Mouse (Mus musculus) forebrain, embryonic 10.5 days (tissue): Measurements from ENCODE around the gene Ramp2. TPM values are rescaled to one million over a fixed set of nuclear protein-coding genes. Genes with fewer than 3 reads are reported as not detected.

Experiments
- polyA plus RNA-seq: library from polyadenylated mRNA; unstranded; fragments of >200 nt; fragmentation: Nextera tagmentation; extraction: Ambion mirVana; gene quantifications from 2 replicates; pipeline ENCODE4 v1.2.1, GENCODE M21; 2016

Gene Ramp2
- polyA plus RNA-seq, 1 experiment from 2014 or later, result 54.8 TPM

Other genes starting within 250 kb of the Ramp2 start
- 34.5 and 36.9 TPM in 2 replicates for gene Atp6v0a1, start 236.6 kb upstream of the Ramp2 start, polyA plus RNA-seq
- gene Naglu, start 176.0 kb upstream of the Ramp2 start, polyA plus RNA-seq, result 8.2 and 9.3 TPM in 2 replicates
- 0.10 and 0.11 TPM in 2 replicates for gene Hsd17b1, start 167.6 kb upstream of the Ramp2 start, polyA plus RNA-seq
- 51.4 and 53.3 TPM in 2 replicates for gene Coasy, start 163.5 kb upstream of the Ramp2 start, polyA plus RNA-seq
- gene Mlx, start 158.8 kb upstream of the Ramp2 start, polyA plus RNA-seq, result 37.3 and 41.1 TPM in 2 replicates
- 78.1 and 96.4 TPM in 2 replicates for gene Psmc3ip, start 150.6 kb upstream of the Ramp2 start, polyA plus RNA-seq
- 14.6 and 15.5 TPM in 2 replicates for gene Retreg3, start 126.1 kb upstream of the Ramp2 start, polyA plus RNA-seq
- 143 and 145 TPM in 2 replicates for gene Tubg1, start 126.1 kb upstream of the Ramp2 start, polyA plus RNA-seq
- 2.3 and 2.7 TPM in 2 replicates for gene Tubg2, start 90.1 kb upstream of the Ramp2 start, polyA plus RNA-seq
- gene Cntnap1, start 75.5 kb upstream of the Ramp2 start, polyA plus RNA-seq, result 0.12 and 0.16 TPM in 2 replicates
- gene Plekhh3, start 74.7 kb upstream of the Ramp2 start, polyA plus RNA-seq, result 3.5 and 4.8 TPM in 2 replicates
- gene Ccr10, start 70.6 kb upstream of the Ramp2 start, polyA plus RNA-seq, result not detected in 2 replicates
- 9.9 and 10.2 TPM in 2 replicates for gene Ezh1, start 19.6 kb upstream of the Ramp2 start, polyA plus RNA-seq
- gene Vps25, start 7.7 kb downstream of the Ramp2 start, polyA plus RNA-seq, result 128 and 129 TPM in 2 replicates
- gene Wnk4, start 14.5 kb downstream of the Ramp2 start, polyA plus RNA-seq, result 5.4 and 6.4 TPM in 2 replicates
- gene Cntd1, start 33.0 kb downstream of the Ramp2 start, polyA plus RNA-seq, result 0.77 and 1.0 TPM in 2 replicates
- 186 and 194 TPM in 2 replicates for gene Coa3, start 33.1 kb downstream of the Ramp2 start, polyA plus RNA-seq
- 144 and 154 TPM in 2 replicates for gene Becn1, start 56.3 kb downstream of the Ramp2 start, polyA plus RNA-seq
- 207 and 217 TPM in 2 replicates for gene Psme3, start 70.2 kb downstream of the Ramp2 start, polyA plus RNA-seq
- gene Aoc2, start 79.0 kb downstream of the Ramp2 start, polyA plus RNA-seq, result 2.1 and 2.5 TPM in 2 replicates
- gene Aoc3, start 84.6 kb downstream of the Ramp2 start, polyA plus RNA-seq, result not detected in 2 replicates
- gene G6pc, start 121.5 kb downstream of the Ramp2 start, polyA plus RNA-seq, result not detected in 2 replicates
- gene Aarsd1, start 171.6 kb downstream of the Ramp2 start, polyA plus RNA-seq, result 109 and 115 TPM in 2 replicates
- gene Gm27029, start 178.8 kb downstream of the Ramp2 start, polyA plus RNA-seq, result 10.9 and 11.6 TPM in 2 replicates
- 20.9 and 21.4 TPM in 2 replicates for gene Rundc1, start 179.1 kb downstream of the Ramp2 start, polyA plus RNA-seq
- 2.3 and 3.8 TPM in 2 replicates for gene Ptges3l, start 179.3 kb downstream of the Ramp2 start, polyA plus RNA-seq
- 499 and 505 TPM in 2 replicates for gene Rpl27, start 196.3 kb downstream of the Ramp2 start, polyA plus RNA-seq
- gene Ifi35, start 202.4 kb downstream of the Ramp2 start, polyA plus RNA-seq, result 3.3 and 3.4 TPM in 2 replicates
- gene Rnd2, start 219.0 kb downstream of the Ramp2 start, polyA plus RNA-seq, result 28.1 and 36.9 TPM in 2 replicates
- gene Vat1, start 220.2 kb downstream of the Ramp2 start, polyA plus RNA-seq, result 24.9 and 28.5 TPM in 2 replicates